Mouse (Mus musculus): ENCODE results near the gene Dram2.

GRCm38 (mm10) chr3:106522730-106523129 lies 24.9 kb upstream of the Dram2 start:
- TF ChIP-seq ZNF384 (IDR thresholded peaks at IDR 0.05; ENCODE audit: low read depth, low read length) (no peak), CTCF (IDR thresholded peaks at IDR 0.05 in 2 of 3, conservative IDR thresholded peaks at IDR 0.05 in 1 of 3; ENCODE audit: control insufficient read depth in 1 of 3, insufficient read depth in 1 of 3, low read depth in 2 of 3, low read length in 3 of 3, poor library complexity in 1 of 3, severe bottlenecking in 1 of 3) (no peak), POLR2A (IDR thresholded peaks at IDR 0.05; ENCODE audit: control insufficient read depth in 1 of 2, insufficient read depth in 1 of 2, low read depth in 1 of 2, low read length in 2 of 2, poor library complexity in 1 of 2) (no peak), MAFK (IDR thresholded peaks at IDR 0.05; ENCODE audit: borderline replicate concordance, low read depth, low read length) (no peak), MAX (IDR thresholded peaks at IDR 0.05; ENCODE audit: low read length) (no peak), ETS1 (IDR thresholded peaks at IDR 0.05; ENCODE audit: low read depth, low read length) (no peak), TBP (IDR thresholded peaks at IDR 0.05; ENCODE audit: low read depth, low read length) (no peak), USF1 (IDR thresholded peaks at IDR 0.05; ENCODE audit: low read depth, low read length) (no peak), ZMIZ1 (IDR thresholded peaks at IDR 0.05; ENCODE audit: low read depth, low read length) (no peak), ZKSCAN1 (IDR thresholded peaks at IDR 0.05; ENCODE audit: low read depth, low read length) (no peak), ELF1 (IDR thresholded peaks at IDR 0.05; ENCODE audit: low read depth, low read length) (no peak), EP300 (IDR thresholded peaks at IDR 0.05; ENCODE audit: low read depth in 1 of 2, low read length in 2 of 2) (no peak), TAL1 (IDR thresholded peaks at IDR 0.05; ENCODE audit: low read length) (no peak), POLR2AphosphoS2 (IDR thresholded peaks at IDR 0.05; ENCODE audit: low read length) (no peak)

Measured in MEL (cell line).